Mouse (Mus musculus) left cerebral cortex, postnatal 25 days (tissue): ENCODE data around the gene Brd3. TPM values are rescaled to one million over a fixed set of nuclear protein-coding genes. Genes with fewer than 3 reads are reported as not detected.
A peak's percentile ranks its signal among the peaks of the same experiment; 100 is the strongest.

Experiments used
- DNase-seq, 2 experiments: peaks; one replicate each; pipeline ENCODE4 v3.0.0; 2022; ENCODE audit warnings: low spot score in 2 of 2, mixed read lengths in 1 of 2
- intact Hi-C: fragments of 180-260 bp; cut with DNase I; formaldehyde crosslinking; loops from one replicate; pipeline ENCODE4 v1.15.1; 2025
- total RNA-seq, 2 experiments: library from RNA; stranded (reverse); gene quantifications; 2 replicates each; pipeline ENCODE4 v1.2.3; 2021

Brd3 gene
- total RNA-seq, 2 experiments from 2014 or later = 47.3 to 52.9 TPM

GRCm38 (mm10) chr2:27474621-27475484 is 32.6 kb downstream of the Brd3 start:
- DNase-seq = peak in 1 of 2 experiments; percentile 16
- intact Hi-C loops = loop anchor here (2.0 kb wide), 2 partner anchors 32 to 40 kb away; partner anchors contain the start of genes Brd3os and Wdr5

GRCm38 (mm10) chr2:27473911-27474310 is 33.6 kb downstream of the Brd3 start:
- DNase-seq = no peak
- intact Hi-C loops = loop anchor here (2.0 kb wide), 2 partner anchors 31 to 41 kb away; partner anchors contain the start of genes Brd3os and Wdr5

GRCm38 (mm10) chr2:27473061-27473765 is 34.2 kb downstream of the Brd3 start:
- no peak for DNase-seq
- intact Hi-C loops = no loop called here

GRCm38 (mm10) chr2:27471170-27471584 is 36.3 kb downstream of the Brd3 start:
- no peak for DNase-seq
- intact Hi-C loops = no loop called here

GRCm38 (mm10) chr2:27470535-27470934 is 36.9 kb downstream of the Brd3 start:
- intact Hi-C loops = no loop called here

GRCm38 (mm10) chr2:27469991-27470355 is 37.5 kb downstream of the Brd3 start:
- no peak for DNase-seq
- intact Hi-C loops = no loop called here

More at GRCm38 (mm10) chr2:27470535-27470934, 36.9 kb downstream of the Brd3 start:
- no peak for DNase-seq

GRCm38 (mm10) chr2:27469292-27469990 is 38.0 kb downstream of the Brd3 start:
- intact Hi-C loops = no loop called here
- DNase-seq = no peak

- intact Hi-C loops = no loop called here
- no peak for DNase-seq
These were observed 44.6 kb downstream of the Brd3 start for GRCm38 (mm10) chr2:27462901-27463300.

GRCm38 (mm10) chr2:27461881-27462660 is 45.4 kb downstream of the Brd3 start:
- DNase-seq = no peak
- intact Hi-C loops = no loop called here

- intact Hi-C loops = no loop called here
These were observed 46.8 kb downstream of the Brd3 start for GRCm38 (mm10) chr2:27460651-27461050.

GRCm38 (mm10) chr2:27460163-27460562 is 47.3 kb downstream of the Brd3 start:
- no peak for DNase-seq
- intact Hi-C loops = no loop called here

More at GRCm38 (mm10) chr2:27460651-27461050, 46.8 kb downstream of the Brd3 start:
- no peak for DNase-seq

GRCm38 (mm10) chr2:27459735-27460134 is 47.7 kb downstream of the Brd3 start:
- peak in 1 of 2 experiments; percentile 15 for DNase-seq
- intact Hi-C loops = no loop called here

GRCm38 (mm10) chr2:27450226-27450625 is 57.2 kb downstream of the Brd3 start:
- DNase-seq = peak in 1 of 2 experiments; percentile 40
- intact Hi-C loops = no loop called here

GRCm38 (mm10) chr2:27447782-27448181 is 59.7 kb downstream of the Brd3 start:
- no peak for DNase-seq
- intact Hi-C loops = loop anchor here (10.0 kb wide), 1 partner anchor 317 kb away; no protein-coding TSS in a partner anchor

GRCm38 (mm10) chr2:27446812-27447211 is 60.6 kb downstream of the Brd3 start:
- intact Hi-C loops = loop anchor here (10.0 kb wide), 1 partner anchor 318 kb away; no protein-coding TSS in a partner anchor
- DNase-seq = no peak

GRCm38 (mm10) chr2:27445910-27446309 is 61.6 kb downstream of the Brd3 start:
- no peak for DNase-seq
- intact Hi-C loops = loop anchor here (10.0 kb wide), 1 partner anchor 319 kb away; no protein-coding TSS in a partner anchor

- intact Hi-C loops = loop anchor here (2.0 to 10.0 kb wide), 3 partner anchors 31 to 321 kb away; partner anchors contain the start of gene Wdr5
- DNase-seq = no peak
These were observed 64.1 kb downstream of the Brd3 start for GRCm38 (mm10) chr2:27443450-27443708.

GRCm38 (mm10) chr2:27442708-27443449 is 64.6 kb downstream of the Brd3 start:
- intact Hi-C loops = loop anchor here (2.0 to 10.0 kb wide), 3 partner anchors 32 to 322 kb away; partner anchors contain the start of gene Wdr5
- no peak for DNase-seq
